Mouse (Mus musculus) heart, adult 18-20 months (tissue): ENCODE results near the gene Teddm1b. TPM values are rescaled to one million over a fixed set of nuclear protein-coding genes. Genes with fewer than 3 reads are reported as not detected.
"Not testable (repeated sequence)": the region's sequence is repeated elsewhere in the genome, so short reads cannot be mapped to it uniquely, and the experiment has no call there.

Source experiments
- DNase-seq, 2 experiments: peaks; one replicate each; pipeline ENCODE4 v3.0.0; 2021 to 2022; ENCODE audit warnings: mixed read lengths in 1 of 2
- long read RNA-seq, 2 experiments: library from polyadenylated mRNA; stranded (forward); transcript quantifications; one replicate each; pipeline ENCODE4 v2.0.0; 2021
- total RNA-seq, 2 experiments: library from RNA; stranded (reverse); gene quantifications; 2 replicates each; pipeline ENCODE4 v1.2.3; 2021

Teddm1b gene
- not detected for total RNA-seq
- long read RNA-seq, experiment 1 = 0 reads
- long read RNA-seq, experiment 2 = 0 reads

DNA sequence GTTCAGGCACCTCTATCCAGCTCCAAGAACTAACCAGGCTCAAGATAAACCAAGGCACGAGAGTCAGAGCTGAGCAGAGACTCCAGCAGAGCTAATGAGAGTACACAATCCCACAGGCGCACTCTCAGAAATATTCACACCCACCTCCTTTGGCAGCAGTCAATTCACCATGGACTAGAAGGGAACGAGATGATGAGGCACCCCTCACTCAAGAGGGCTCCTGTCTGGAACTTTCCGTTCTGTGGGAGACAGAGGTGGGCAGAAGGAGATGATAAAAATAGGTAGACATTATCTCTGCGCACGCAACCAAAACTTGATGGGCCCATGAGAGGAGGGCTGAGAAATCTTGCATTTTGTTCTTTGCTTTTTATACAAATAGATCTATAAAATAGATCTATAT is at the start of gene Teddm1b:
Gene Teddm1b, plus strand, starts transcription at position 301 of the 400 bp plus-strand sequence.
- no peak for DNase-seq

DNA sequence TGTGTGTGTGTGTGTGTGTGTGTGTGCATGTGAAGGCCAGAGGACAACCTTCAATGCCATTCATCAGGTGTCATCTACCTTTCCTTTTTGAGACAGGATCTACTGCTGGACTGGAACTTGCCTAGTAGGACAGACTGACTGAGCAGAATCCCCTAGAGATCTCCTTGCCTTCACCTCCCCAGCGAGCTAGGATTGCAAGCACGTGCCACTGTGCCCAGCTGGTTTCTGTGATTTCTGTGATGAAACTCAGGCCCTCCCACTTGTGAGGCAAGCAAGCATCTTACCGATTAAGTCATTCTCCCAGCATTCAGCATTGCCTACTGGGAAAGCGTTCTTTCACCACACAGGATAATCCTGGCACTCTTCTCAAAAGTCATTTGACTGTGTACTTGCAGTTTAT is 43.4 kb upstream of the Teddm1b start:
- DNase-seq = peak in 1 of 2 experiments; percentile 7

DNA sequence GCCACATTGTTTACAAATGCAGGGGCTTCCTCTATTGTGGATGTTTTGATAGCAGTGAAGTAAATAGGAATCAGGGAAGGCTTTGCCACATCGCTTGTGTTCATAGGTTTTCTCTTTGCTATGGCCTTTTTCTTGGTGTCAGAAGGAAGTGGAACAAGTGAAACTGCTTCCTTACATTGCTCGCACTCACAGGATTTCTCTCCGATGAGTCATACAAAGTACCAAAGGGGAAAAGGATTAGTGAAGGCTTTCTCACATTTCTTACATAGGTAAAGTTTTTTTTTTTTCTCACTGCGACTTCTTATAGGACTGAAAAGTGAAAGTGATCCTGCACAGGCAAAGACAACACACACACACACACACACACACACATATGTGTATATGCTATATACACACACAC is 38.1 kb upstream of the Teddm1b start:
- DNase-seq = no peak

DNA sequence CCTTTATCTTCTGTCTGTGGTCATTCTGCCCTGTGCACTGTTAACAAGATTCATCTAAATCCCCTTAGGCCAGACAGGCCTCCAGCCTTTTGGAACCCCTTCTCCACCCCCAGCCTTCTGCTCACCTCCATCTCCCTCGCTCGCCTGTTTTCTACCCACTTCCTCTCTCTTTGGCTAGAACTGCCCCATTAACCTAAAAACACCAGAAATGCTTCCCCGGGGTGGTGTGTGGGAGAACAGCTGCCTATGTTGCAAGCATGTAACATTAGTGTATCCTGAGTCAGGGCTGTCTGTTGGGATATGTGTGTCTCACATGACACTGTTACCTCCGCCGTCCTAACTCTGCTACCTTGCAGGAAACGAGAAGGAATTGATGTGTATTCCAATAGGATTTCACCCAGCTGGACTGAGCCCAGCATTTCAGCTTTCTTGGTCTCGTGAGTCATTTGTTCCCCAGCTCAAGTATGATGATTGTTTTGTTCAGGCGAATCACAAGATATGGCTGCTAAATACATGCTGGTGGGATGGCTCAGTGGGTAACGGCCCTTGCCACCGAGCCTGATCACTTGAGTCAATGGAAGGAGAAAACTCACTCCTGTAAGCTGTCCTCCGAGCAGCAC is 31.9 kb upstream of the Teddm1b start:
- peak in 1 of 2 experiments; percentile 6 for DNase-seq

DNA sequence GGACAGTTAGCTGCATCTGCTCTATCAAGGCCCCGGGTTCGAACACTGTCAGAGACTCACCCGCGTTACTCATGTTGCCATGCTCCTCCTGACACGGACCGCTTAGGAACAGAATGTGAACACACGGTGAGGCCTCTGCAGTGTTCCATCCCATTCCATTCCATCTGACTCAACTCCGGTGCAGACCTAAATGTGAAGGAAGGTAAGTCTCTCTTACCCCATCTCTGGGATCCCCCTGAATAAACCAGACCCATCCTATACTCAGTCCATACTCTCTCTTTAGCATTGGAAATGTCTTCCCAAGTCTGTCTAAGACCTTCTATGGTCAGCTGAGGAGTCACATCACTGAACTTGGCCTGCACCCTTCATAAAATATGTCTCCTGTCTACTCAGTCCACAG is 30.1 kb upstream of the Teddm1b start, which contains the start of gene Rgsl1:
Gene Rgsl1, minus strand, starts transcription at position 101 of the 400 bp plus-strand sequence.
- DNase-seq = no peak

DNA sequence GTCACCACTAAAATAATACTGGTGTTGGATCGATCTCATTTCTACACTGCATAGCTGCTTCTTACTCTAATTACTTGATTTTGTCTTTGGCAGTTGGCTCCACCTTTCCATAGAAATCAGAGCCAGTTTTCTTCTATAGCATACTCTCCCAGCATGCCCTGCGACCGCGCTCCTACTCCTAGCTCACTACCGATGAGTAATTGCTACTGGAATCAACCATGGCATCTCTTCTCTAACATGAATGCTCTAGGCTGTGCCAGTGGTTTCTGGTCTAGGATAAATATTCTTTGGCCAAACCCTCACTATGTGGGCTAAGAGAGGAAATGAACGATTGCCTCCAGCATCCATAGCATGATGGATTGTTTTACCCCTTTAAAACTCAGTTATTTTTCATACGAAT is 27.7 kb upstream of the Teddm1b start:
- DNase-seq = no peak

DNA sequence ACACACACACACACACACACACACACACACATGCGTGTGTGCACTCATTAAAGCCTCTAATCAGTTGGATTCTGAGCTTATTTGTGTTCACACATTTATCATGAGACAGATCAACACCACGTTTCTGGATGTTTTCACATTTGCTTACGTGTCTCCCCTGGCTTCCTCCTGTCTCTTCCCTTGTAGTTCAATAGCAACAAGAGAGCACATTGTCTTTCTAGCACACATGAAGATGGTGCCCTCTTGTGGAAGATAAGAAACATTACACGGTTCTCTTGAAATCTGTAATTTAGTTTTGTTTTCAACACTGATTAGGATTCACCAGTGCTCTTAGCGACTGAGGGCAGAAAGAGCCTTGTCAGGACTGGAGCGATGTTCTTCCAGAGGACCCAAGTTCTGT is 27.3 kb upstream of the Teddm1b start:
- DNase-seq = peak in 1 of 2 experiments; percentile 26

DNA sequence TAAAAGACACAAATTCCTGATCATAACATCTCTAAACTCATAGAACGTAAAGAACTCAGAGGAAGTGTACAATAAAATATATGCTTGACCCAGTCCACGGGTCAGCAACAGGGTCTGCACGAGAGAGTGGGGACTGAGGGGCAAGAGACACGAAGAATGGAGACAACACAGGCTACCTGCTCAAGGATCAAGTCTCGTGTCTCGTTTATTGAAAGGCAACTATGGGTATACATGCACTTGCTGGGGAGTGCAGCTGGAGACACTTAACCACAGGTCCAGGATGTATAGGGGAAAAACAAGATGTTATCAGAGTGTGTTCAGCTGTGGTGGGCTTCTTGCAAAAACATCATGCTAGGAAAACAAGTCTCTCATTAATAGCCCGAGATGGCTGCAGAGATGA is 21.4 kb upstream of the Teddm1b start:
- DNase-seq = not testable (repeated sequence)

DNA sequence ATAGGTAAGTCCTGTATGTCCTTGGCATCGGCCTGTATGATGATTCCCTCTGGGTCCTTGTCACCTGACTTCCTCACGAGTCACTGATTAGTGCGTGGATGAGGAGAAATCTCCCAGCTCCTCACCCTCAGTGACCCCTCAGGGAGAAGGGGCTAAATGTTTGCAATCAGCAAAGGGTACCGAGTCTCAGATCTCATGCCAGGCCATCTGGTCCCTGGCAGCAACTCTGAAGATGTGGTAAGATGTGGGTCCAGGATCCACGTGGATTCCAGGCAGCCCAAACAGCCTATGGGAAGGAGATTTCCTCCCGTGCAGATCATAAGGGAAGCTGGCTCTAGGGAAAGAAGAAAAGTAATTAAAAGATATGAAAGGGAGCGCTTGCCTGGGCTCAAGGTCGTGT is 18.2 kb upstream of the Teddm1b start:
- DNase-seq = no peak

DNA sequence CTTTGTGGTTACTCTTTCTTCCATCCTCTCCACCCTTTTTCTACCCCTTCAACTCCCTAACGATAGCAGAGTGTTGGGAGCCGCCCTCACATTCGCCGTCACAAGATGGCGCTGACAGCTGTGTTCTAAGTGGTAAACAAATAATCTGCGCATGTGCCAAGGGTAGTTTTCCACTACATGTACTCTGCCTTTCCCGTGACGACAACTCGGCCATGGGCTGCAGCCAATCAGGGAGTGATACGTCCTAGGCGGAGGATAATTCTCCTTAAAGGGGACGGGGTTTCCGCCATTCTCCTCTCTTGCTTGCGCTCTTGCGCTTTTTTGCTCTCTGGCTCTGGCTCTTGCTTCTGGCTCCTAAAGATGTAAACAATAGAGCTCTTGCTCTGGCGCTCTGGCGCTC is 6.2 kb downstream of the Teddm1b start:
- DNase-seq = not testable (repeated sequence)

DNA sequence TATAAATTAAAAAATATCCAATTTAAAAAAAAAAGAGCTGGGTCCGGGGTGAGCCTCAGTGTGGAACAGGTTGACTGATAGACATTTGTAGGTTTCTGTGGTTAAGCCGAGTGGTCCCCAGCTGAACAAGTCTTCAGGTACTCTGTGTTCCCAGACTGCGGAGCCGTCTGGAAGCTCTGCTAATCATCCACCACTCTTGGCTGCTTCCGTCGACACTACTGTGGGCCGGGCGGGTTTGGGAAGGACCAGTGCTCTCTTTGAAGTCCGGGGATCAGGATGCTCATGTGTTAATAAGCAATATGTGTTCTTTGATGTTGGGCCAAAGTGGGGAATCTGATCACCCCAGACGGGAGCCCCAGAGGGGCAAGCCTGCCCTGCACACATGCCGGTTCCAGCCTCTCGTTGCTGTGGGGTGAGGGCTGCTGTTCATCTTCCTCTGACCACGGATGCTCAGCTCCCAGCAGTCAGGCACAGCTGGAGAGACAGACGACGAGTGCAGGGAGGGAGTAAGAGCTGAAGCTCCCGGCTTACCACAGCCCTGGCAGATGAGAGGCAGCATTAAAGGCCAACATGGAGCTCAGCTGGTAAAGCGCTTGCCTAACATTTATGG is 12.0 kb downstream of the Teddm1b start:
- DNase-seq = no peak

DNA sequence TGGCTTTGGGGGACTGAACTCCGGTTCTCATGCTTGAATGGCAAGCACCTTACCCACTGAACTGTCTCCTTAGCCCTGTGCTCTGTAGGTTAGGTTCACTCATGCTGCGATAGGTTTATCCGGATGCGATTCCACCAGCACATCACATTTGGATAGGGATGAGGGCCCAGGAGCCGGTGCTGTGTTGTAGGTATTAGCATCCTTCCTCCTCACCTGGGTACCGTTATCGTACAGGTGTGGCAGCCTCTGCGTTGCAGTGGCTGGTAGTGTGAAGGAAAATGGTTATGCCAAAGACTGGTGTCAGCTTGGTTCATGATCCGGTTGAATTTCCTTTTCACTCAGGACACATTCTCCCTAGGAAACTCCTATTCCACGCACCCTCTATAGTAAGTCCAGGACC is 16.0 kb downstream of the Teddm1b start:
- DNase-seq = no peak

DNA sequence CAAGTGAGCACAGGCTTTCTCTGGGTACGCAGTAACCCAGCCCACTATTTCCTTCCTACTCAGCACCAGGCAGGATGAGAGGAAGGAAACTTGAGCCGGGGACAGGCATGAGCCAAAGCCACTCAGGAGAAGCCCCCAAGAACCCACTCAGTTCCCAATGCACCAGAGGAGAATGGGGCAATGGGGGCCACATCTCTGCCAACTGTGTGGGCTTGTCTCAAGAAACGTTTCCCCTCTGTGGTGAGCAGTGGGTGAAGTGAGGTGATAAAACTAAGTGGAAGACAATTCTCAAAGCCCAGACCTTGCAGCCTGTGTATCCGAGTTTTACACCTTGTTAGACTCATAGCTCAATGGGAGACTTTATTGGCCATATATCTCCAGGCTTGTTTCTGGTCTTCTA is 17.3 kb downstream of the Teddm1b start, which contains the start of gene Teddm1a:
Gene Teddm1a, plus strand, starts transcription at position 301 of the 400 bp plus-strand sequence.
- no peak for DNase-seq

DNA sequence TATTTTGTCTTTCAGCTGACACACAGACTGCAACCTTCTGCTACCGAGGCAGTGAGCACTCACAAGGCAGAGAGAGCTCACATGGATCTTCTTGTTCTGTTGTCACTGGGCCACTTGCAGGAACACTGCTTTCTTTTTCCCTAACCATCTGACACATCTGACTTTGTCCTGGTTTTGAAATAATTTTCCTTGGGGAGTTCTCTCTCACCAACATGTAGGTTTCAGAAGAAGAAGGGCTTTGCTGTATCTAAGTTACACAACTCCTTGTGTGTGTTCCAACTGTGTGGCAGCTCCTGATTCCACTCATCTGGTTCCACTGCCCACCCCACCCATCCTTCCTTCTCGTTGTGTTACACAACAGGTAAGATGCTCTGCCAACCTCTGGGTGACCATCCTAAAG is 19.6 kb downstream of the Teddm1b start:
- DNase-seq = peak in 1 of 2 experiments; percentile 50

DNA sequence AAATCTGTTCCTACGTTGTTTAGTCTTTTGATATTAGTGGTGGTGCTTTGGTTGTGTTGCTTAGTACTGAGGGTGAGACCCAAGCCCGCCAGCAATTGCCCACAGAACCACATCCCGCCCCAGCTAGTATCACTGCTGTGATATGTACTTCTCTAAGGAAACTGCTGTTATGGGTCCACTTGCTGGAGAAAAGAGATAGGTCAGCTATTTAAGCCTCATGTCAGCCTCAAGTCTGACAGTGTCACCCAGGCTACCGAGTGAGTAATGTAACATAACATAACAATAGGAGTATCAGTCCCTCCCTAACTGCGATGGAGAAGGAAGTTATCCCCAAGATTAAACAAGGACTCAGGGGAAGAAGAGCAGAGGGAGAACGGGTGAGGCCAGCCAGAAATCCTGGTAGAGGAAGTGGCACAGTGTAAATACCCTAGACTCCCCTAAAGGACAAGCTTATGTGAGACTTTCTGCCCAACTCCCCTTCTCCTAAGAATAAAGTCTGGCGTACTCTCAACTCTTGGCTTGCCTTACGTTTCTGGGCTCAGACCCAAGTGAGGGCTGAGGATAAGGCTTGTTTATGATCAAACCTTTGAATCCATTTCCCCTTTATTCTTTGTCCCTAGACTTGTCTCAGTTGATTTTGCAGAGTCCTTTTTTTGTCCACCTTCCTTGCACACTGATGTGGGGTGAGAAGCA is 20.2 kb downstream of the Teddm1b start:
- DNase-seq = no peak

DNA sequence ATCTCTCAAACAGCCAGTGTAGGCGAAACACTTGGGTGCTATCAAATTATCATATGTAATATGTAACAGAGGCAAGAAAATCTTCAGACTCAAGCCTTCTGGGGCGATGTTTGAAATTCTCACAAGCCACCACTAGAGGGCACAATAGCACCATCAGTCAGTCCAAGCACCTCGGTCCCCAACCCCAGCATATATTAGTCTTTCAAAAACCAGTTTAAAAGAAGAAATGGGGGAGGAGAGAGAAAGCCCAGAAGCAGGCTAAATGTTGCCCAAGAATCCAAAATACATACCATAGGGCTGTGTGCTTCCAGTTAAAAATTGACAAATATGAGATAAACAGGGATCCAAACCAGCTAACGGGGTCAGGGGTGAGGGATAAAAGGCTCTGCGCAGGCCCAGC is 20.8 kb downstream of the Teddm1b start:
- DNase-seq = peak; percentile 79 to 86

DNA sequence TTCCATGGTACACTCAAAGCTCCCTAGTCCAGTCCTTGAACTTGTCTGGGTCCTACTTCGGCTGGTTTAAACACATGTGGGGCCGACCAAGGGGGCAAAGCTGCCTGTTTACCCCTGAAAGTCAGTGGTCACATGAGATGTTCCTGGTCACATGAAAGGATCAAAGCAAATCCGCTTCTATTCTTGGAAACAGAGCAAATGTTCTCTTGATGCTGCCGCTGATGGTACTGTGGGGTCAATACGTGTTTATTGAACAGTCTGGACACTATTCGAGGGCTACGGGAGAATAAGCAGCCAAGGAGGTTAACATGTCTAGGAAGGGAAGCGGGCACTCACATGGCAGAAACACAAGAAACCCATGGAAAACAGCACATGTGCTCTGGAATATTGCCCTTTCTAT is 23.1 kb downstream of the Teddm1b start:
- no peak for DNase-seq

DNA sequence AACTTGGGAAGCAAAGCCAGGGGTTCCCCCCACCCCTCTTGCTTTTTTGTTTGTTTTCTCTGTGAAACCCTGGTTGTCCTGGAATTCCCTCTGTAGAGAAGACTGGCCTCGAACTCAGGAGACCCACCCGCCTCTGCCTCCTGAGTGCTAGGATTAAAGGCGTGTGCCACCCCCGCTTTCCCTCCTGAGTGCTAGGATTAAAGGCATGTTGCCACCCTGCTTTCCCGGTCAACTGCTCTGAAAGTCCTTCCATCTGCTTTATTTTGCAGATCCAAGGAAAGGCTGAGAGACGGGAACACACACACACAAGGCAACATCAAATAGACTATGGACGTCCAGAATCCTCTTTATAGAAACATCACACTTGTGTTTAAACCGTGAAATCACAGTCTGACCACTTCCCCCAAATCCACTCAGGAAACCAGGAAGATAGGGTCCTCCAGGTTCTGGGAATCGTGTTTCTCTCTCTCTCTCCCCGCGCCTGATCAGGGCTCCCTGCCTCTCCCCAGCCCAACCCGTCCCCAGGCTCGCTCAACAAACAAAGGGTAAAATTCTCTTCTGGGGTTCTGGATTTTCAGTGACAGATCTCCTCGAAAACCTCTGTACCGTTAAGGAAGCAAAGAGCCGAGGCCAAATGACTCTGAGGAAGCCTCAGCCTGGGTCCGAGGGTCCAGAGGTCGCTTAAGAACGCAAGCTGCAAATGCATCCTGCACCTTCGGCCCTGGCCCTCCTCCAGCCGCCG is 25.0 kb downstream of the Teddm1b start:
- no peak for DNase-seq

DNA sequence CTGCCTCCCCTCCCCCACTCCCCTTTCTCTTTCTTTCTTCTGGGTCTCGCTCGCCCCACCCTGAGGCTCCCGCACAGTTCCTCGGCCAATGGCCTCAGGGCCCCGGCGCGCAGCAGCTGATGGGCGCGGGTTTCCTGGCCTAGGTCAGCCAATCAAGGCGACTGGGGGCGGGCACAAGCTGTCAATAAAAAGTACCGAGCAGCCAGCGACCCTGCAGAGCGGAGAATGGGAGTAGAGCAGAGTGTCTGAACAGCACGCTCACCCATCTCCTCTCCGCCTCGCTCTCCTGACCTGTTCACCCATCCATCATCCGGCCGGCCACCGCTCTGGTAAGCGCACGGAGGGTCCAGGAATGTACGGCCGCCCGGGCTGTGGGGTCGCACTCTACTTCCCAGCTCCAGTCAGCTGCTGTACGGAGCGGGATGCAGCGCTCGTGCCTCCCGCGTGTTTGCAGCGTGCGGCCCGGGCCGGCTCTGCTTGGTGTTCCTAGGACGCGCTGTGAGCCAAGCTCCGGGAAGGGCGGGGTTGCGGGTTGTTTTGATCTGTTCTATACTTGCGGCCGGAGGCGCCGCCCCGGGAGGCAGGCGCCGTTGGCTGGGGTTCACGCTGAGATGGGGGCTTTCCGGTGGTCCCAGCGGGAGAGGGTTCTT is 25.7 kb downstream of the Teddm1b start, which contains the start of the genes Glul and Teddm2:
Gene Glul, plus strand, starts transcription at position 214 of the 650 bp plus-strand sequence.
Gene Teddm2, minus strand, starts transcription at position 498 of the 650 bp plus-strand sequence.
- DNase-seq = peak; percentile 98 to 99

DNA sequence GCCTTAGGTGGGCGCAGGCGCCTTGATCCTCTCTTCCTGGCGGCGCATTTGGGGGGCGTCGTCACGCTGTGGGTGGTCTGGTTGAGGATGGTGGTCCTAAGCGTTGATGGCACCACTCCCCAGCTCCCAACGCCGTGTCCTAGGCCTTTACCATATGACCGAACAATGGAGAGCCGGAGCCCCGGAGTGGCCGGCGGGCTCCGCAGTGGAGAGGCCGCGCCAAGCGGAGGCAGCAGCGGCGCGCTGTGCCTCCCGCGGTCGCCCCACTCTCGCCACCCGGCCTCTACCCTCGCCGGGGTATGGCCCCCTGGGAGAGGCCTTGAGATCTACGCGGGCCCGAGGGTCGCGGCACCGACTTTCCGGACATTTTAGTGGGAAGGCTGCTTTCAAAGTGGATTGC is 26.2 kb downstream of the Teddm1b start:
- DNase-seq = no peak

DNA sequence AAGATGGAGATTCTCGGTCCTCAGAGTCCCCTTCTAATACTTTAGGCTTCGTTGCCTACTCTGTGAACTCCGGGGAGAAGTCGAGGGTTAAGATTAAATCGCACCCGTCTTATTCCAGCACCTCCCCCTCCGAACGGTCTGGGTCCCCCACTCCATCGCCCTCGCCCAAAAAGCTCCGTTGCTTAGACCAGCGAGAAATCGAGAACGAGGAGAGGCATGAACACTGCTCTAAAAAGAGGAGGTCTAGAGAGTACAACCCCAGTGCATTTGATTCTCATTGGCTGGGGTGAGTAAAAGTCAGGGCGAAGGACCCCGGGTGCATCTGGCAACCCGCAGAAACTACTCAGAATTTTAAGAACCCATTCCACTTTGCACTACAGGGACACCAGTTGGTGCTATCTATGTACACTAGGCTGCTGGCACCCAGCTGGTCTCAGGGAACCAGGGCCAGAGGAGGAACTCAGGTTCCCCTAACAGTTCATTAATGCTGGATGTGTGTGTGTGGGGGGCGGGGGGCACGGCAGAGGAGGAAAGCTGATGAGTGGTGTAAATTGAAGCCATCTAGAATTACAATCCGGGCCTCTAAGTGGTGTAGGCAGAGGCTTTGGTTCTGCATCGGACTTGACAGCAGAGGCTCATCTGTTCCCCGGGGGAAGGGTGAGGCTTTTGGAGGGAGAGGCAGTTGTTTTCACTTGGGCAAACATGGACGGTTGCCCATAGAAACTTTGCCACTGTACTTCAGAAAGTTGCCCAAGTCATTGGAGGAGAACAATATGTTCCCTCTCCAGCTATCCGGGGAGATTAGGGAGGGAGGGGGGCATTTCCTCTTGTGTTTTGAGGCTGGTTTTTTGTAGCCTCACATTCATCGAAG is 26.9 kb downstream of the Teddm1b start:
- peak; percentile 79 to 86 for DNase-seq
